Mouse (Mus musculus): ENCODE results near the gene Tgfbr2.

- TF ChIP-seq CTCF (IDR thresholded peaks at IDR 0.05; ENCODE audit: extremely low read depth, insufficient read length, insufficient replicate concordance, low read depth, low read length) = no peak
- TF ChIP-seq POLR2A (IDR thresholded peaks at IDR 0.05; ENCODE audit: low read depth, low read length) = no peak
Measured at GRCm38 (mm10) chr9:116188952-116189666, 13.9 kb upstream of the Tgfbr2 start.

Measured in small intestine, adult 2 months (tissue).